Mouse (Mus musculus) kidney, postnatal 36 days (tissue): ENCODE measurements around the gene Olfr1184.
"Not testable (repeated sequence)": the region's sequence is repeated elsewhere in the genome, so short reads cannot be mapped to it uniquely, and the experiment has no call there.

Experiments used
- DNase-seq, 2 experiments: peaks; one replicate each; pipeline ENCODE4 v3.0.0; 2021 to 2022; ENCODE audit warnings: mixed read lengths in 2 of 2

Olfr1184 gene

DNA sequence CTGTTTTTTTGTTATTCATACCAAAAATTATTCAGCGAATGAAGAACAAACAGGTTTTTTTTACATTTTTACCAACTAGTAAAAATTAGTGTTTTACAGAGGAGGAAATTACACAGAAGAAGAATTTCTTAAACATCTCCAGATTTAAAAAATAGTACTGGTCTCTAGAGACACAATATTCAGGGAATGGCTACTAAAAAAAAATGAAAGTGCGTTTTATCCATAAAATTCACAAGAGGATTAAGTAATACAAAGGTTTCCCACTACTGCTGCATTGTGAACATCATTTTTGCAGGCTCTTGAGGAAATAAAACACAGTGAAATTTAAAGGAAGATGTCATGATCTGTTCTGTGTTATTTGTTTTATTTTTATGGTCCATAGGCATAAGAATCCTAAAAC is at the start of gene Olfr1184:
Gene Olfr1184 (plus strand): TSS at position 301 of the 400 bp plus-strand sequence.
- no peak for DNase-seq

GRCm38 (mm10) chr2:88449031-88449430 is 34.4 kb upstream of the Olfr1184 start, which contains the start of gene Gm13757:
Gene Gm13757 (minus strand): TSS chr2:88449131.
- no peak for DNase-seq

DNA sequence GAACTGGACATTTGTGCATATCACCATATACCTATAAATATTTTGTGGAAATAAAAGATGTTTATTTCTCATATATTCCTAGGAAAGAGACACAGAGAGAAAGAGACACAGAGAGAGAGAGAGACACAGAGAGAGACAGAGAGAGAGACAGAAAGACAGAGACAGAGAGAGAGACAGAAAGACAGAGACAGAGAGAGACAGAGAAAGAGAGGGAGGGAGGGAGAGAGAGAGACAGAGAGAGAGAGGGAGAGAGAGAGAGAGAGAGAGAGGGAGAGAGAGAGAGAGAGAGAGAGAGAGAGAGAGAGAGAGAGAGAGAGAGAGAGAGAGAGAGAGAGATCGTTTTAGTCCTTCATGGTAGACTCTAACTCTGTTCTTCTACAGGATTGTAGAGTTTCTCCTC is 28.8 kb upstream of the Olfr1184 start, which contains the start of gene Olfr1183:
Gene Olfr1183 (plus strand): TSS at position 301 of the 400 bp plus-strand sequence.
- not testable (repeated sequence) for DNase-seq

DNA sequence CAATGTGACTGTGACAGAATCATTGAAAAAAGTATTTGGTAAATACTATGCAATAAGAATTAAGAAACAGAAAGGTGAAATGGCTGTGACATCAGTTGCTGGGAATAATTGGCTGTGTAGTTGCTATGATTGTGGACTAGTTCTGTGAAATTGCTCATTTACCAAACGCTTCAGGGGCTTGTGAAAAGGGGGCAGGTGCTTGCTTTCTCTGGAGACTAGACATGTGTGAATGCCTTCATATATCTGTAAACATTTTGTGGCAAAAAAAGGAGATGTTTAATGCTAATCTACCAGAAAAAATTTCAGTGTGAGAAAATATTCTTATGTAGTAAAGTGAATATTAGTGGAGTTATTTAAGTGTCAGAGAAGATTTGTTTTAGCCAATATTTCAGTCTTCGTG is 9.6 kb downstream of the Olfr1184 start, which contains the start of gene Olfr1185-ps1:
Gene Olfr1185-ps1 (plus strand): TSS at position 301 of the 400 bp plus-strand sequence.
- DNase-seq = no peak

DNA sequence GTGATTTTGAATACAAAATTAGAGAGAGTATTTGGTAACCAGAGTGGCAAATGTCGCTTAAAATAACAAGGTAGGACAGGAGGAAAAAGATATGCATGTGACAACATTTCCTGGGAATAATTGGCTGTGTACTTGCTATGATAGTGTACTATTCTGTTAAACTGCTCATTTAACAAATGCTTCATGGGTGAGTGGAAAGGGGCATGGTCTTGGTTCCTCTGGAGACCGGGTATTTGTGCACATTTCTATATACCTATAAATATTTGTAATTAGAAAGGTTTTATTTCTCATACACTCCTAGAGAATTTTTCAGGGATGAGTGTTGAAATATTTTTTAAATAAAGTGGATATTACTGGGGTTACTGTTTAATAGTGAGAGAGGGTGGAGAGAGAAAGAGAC is 34.9 kb downstream of the Olfr1184 start, which contains the start of gene Olfr1186:
Gene Olfr1186 (plus strand): TSS at position 301 of the 400 bp plus-strand sequence.
- DNase-seq = no peak

- DNase-seq = no peak
Observed at GRCm38 (mm10) chr2:88525720-88526119, 42.3 kb downstream of the Olfr1184 start.
